Mouse (Mus musculus): ENCODE results near the gene Ano10. TPM values are rescaled to one million over a fixed set of nuclear protein-coding genes. Genes with fewer than 3 reads are reported as not detected.
A peak's percentile ranks its signal among the peaks of the same experiment; 100 is the strongest.

Gene Ano10
- polyA plus RNA-seq (2014; fragmentation: Nextera tagmentation; extraction: Ambion mirVana), result 31.5 and 38.4 TPM in 2 replicates

DNA sequence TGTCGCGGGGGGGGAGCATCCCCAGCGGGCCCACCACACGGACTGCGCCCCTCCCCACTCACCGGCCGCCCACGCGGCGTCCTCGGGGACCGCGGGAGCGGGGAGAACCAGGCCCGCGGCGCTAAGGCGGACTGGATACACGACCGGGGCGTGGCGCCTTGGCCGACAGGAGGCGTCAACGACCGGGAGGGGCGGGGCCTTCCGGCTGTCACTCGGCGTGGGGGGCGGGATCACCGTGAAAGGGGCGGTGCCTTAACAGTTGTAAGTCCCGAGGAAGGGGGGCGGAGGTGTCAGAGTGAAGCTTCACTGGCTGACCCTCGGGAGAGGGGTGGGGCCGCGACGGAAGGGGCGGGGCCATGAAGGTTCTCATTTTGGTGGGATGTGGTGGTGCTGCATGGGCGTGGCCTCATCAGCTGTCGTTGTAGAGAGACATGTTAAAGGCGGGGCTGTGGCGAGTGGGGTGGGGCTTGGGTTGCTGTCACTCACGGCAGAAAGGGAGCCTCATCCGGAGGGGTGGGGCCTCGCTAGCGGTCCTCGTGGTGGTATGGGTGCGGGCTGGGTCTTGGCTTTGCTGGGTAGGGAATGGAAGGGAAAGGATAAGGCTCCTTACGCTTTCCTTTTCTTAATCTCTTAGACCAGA, at the start of gene Ano10:
TSS of gene Ano10 (minus strand) at position 182 of the 640 bp plus-strand sequence.
- H3K27ac ChIP-seq (ENCODE audit: low read depth), result peak within 1 kb of the TSS; percentile 77; the same call in 1 of the 2 replicates
- H3K9me3 ChIP-seq (ENCODE audit: low read depth, low read length), result no peaks in the 10 kb centered on the region
- H3K27me3 ChIP-seq (ENCODE audit: insufficient read depth, low read length), result no peaks in the 10 kb centered on the region
- H3K9ac ChIP-seq, result peak within 1 kb of the TSS; percentile 83
- no peaks in the 10 kb centered on the region for H3K36me3 ChIP-seq (ENCODE audit: insufficient read depth)
- ATAC-seq (ENCODE audit: insufficient read depth), result peak; percentile 96
- H3K4me1 ChIP-seq (ENCODE audit: insufficient read depth), result 0 out of 2 replicates have a peak, but pooled peaks cover 7% of the 10 kb centered on the region
- 1% methylated on average over 51 of the region's 51 CpGs for WGBS
- peak within 1 kb of the TSS; percentile 78 for H3K4me2 ChIP-seq
- DNase-seq, result peak; percentile 99
- TF ChIP-seq CTCF (IDR thresholded peaks at IDR 0.05; ENCODE audit: low read depth), result peak; percentile 31
- peak within 1 kb of the TSS; percentile 76 for H3K4me3 ChIP-seq (ENCODE audit: low read depth, low read length)

- Histone ChIP-seq H3K4me3 (ENCODE audit: low read depth, low read length) (no peak overlapping the region), H3K36me3 (ENCODE audit: insufficient read depth) (no peaks in the 10 kb centered on the region), H3K4me1 (ENCODE audit: insufficient read depth) (no peaks in the 10 kb centered on the region), H3K9me3 (ENCODE audit: low read depth, low read length) (no peaks in the 10 kb centered on the region), H3K27me3 (ENCODE audit: insufficient read depth, low read length) (no peaks in the 10 kb centered on the region), H3K27ac (ENCODE audit: low read depth) (no peak overlapping the region), H3K4me2 (no peak overlapping the region), H3K9ac (no peak overlapping the region)
- no peak for TF ChIP-seq CTCF (IDR thresholded peaks at IDR 0.05; ENCODE audit: low read depth)
- WGBS, result 77% methylated on average over 7 of the region's 7 CpGs
- DNase-seq, result no peak
- no peak for ATAC-seq (ENCODE audit: insufficient read depth)
Observed at GRCm38 (mm10) chr9:122343399-122343798, 49.2 kb upstream of the Ano10 start.

DNA sequence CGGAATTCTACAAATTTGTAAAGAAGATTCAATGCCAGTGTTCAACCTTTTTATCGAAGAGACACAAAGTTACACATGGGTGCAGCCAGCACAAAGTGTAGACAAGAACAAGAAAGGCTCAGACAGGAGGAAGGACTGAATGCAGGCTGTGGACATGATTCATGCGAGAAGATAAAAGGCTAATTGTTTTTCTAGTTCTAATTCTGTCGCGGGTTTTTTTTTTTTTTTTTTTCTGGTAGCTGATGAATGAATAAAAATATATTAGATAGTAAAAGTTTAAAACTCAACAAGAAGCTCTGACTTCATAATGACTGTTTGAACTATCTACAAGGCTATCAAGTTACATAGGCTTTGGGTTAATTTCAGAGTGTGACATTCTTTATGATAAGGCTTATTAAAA, 45.7 kb upstream of the Ano10 start:
- Histone ChIP-seq H3K9ac (no peak overlapping the region), H3K36me3 (ENCODE audit: insufficient read depth) (no peaks in the 10 kb centered on the region), H3K27ac (ENCODE audit: low read depth) (no peak overlapping the region), H3K4me3 (ENCODE audit: low read depth, low read length) (no peak overlapping the region), H3K4me1 (ENCODE audit: insufficient read depth) (no peaks in the 10 kb centered on the region), H3K4me2 (no peak overlapping the region), H3K27me3 (ENCODE audit: insufficient read depth, low read length) (no peaks in the 10 kb centered on the region), H3K9me3 (ENCODE audit: low read depth, low read length) (no peaks in the 10 kb centered on the region)
- 56% methylated on average over 5 of the region's 5 CpGs for WGBS
- DNase-seq (no peak), ATAC-seq (ENCODE audit: insufficient read depth) (no peak)
- TF ChIP-seq CTCF (IDR thresholded peaks at IDR 0.05; ENCODE audit: low read depth), result no peak

- no peak for DNase-seq
- no peaks in the 10 kb centered on the region for H3K9me3 ChIP-seq (ENCODE audit: low read depth, low read length)
- no peak for TF ChIP-seq CTCF (IDR thresholded peaks at IDR 0.05; ENCODE audit: low read depth)
- no peaks in the 10 kb centered on the region for H3K36me3 ChIP-seq (ENCODE audit: insufficient read depth)
- 44% methylated on average over 8 of the region's 8 CpGs for WGBS
- no peaks in the 10 kb centered on the region for H3K4me1 ChIP-seq (ENCODE audit: insufficient read depth)
- no peak overlapping the region for H3K27ac ChIP-seq (ENCODE audit: low read depth)
- H3K27me3 ChIP-seq (ENCODE audit: insufficient read depth, low read length), result no peaks in the 10 kb centered on the region
- no peak overlapping the region for H3K4me3 ChIP-seq (ENCODE audit: low read depth, low read length)
- no peak overlapping the region for H3K9ac ChIP-seq
- ATAC-seq (ENCODE audit: insufficient read depth), result no peak
- H3K4me2 ChIP-seq, result no peak overlapping the region
Observed at GRCm38 (mm10) chr9:122337510-122337931, 43.3 kb upstream of the Ano10 start.

DNA sequence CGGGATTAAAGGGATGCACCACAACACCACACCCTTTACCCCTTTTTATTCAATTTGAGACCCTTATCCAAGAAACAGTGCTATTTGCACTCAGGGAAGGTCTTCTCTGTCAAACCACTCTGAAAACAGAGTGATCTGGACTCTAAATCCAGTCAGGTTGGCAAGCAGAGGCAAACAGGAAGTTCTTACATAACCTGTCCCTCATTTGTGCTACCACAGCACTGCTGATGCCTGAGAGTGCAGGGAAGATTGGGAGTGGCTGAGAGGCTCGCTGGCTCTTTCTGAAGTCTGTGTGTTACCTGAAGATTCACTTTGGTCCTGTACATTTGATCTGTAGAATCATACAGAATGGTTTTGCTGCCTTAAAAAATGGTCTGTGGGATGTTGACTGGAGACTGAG, 42.5 kb upstream of the Ano10 start:
- WGBS, result 66% methylated on average over 2 of the region's 2 CpGs
- no peak for DNase-seq
- no peak for TF ChIP-seq CTCF (IDR thresholded peaks at IDR 0.05; ENCODE audit: low read depth)

DNA sequence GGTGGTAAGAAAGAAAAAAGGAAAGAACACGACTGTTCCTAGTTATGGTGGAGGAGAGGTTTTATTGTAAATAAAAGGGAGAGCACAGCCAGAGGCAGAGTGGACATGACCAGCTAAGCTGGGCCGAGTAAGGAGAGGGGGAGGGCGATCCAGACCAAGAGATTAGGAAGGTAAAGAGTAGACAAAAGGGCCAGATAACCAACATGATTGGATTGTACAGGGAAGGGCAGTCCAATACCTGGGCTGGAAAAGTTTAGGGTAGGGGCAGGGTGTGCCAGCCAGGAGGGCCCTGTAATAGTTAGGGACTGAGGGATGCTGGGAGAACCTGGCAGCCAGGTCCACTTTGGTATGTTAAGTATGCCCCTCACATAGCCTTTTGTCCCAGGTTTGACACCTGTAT, 34.0 kb upstream of the Ano10 start:
- H3K27ac ChIP-seq (ENCODE audit: low read depth), result no peak overlapping the region
- H3K4me2 ChIP-seq, result no peak overlapping the region
- no peak overlapping the region for H3K4me3 ChIP-seq (ENCODE audit: low read depth, low read length)
- no peak overlapping the region for H3K9ac ChIP-seq
- no peaks in the 10 kb centered on the region for H3K27me3 ChIP-seq (ENCODE audit: insufficient read depth, low read length)
- WGBS, result 49% methylated on average over 3 of the region's 3 CpGs
- no peaks in the 10 kb centered on the region for H3K9me3 ChIP-seq (ENCODE audit: low read depth, low read length)
- ATAC-seq (ENCODE audit: insufficient read depth) (no peak), DNase-seq (no peak)
- no peak for TF ChIP-seq CTCF (IDR thresholded peaks at IDR 0.05; ENCODE audit: low read depth)
- H3K4me1 ChIP-seq (ENCODE audit: insufficient read depth), result no peaks in the 10 kb centered on the region
- H3K36me3 ChIP-seq (ENCODE audit: insufficient read depth), result no peaks in the 10 kb centered on the region

More for the DNA sequence above, 42.5 kb upstream of the Ano10 start:
- no peak overlapping the region for H3K9ac ChIP-seq
- no peak for ATAC-seq (ENCODE audit: insufficient read depth)
- H3K4me2 ChIP-seq, result no peak overlapping the region
- H3K36me3 ChIP-seq (ENCODE audit: insufficient read depth), result no peaks in the 10 kb centered on the region
- no peaks in the 10 kb centered on the region for H3K4me1 ChIP-seq (ENCODE audit: insufficient read depth)
- no peaks in the 10 kb centered on the region for H3K9me3 ChIP-seq (ENCODE audit: low read depth, low read length)
- no peak overlapping the region for H3K27ac ChIP-seq (ENCODE audit: low read depth)
- no peak overlapping the region for H3K4me3 ChIP-seq (ENCODE audit: low read depth, low read length)
- H3K27me3 ChIP-seq (ENCODE audit: insufficient read depth, low read length), result no peaks in the 10 kb centered on the region

- no peak for TF ChIP-seq CTCF (IDR thresholded peaks at IDR 0.05; ENCODE audit: low read depth)
- Histone ChIP-seq H3K9ac (no peak overlapping the region), H3K36me3 (ENCODE audit: insufficient read depth) (no peaks in the 10 kb centered on the region), H3K27me3 (ENCODE audit: insufficient read depth, low read length) (no peaks in the 10 kb centered on the region), H3K4me2 (no peak overlapping the region), H3K27ac (ENCODE audit: low read depth) (no peak overlapping the region), H3K4me1 (ENCODE audit: insufficient read depth) (no peaks in the 10 kb centered on the region), H3K9me3 (ENCODE audit: low read depth, low read length) (no peaks in the 10 kb centered on the region), H3K4me3 (ENCODE audit: low read depth, low read length) (no peak overlapping the region)
- WGBS, result 78% methylated on average over 1 of the region's 1 CpGs
- no peak for DNase-seq
- ATAC-seq (ENCODE audit: insufficient read depth), result no peak
Observed at GRCm38 (mm10) chr9:122325996-122326395, 31.8 kb upstream of the Ano10 start.

Data from lung, embryonic 14.5 days (tissue).